ENCODE assay signal across 13 mouse cellular contexts in genomic region chr1:133844734-133845133, GRCm38 (mm10).
"Had no signal": no experiment of that assay in that cellular context is flagged by ENCODE, and none has a peak within 500 bp of the region (broad histone marks: within the 10 kb centered on the region; RNA-seq: fewer than 3 reads in every experiment).

No protein-coding gene starts in this region.

- ATAC-seq: intestine, postnatal 0 days; midbrain, embryonic 15.5 days had no signal

- H3K4me2 ChIP-seq: limb, embryonic 15.5 days; midbrain, embryonic 15.5 days; neural tube, embryonic 13.5 days; stomach, embryonic 15.5 days had no signal

- H3K27me3 ChIP-seq: limb, embryonic 15.5 days; midbrain, embryonic 15.5 days; neural tube, embryonic 13.5 days; stomach, embryonic 15.5 days had no signal

- H3K9ac ChIP-seq: limb, embryonic 15.5 days; midbrain, embryonic 15.5 days; neural tube, embryonic 13.5 days; stomach, embryonic 15.5 days had no signal

- H3K9me3 ChIP-seq: limb, embryonic 15.5 days; midbrain, embryonic 10.5 days; midbrain, embryonic 15.5 days; neural tube, embryonic 13.5 days; stomach, embryonic 15.5 days had no signal

- DNase-seq: kidney, adult 8-10 months; kidney, postnatal 25 days; layer of hippocampus, postnatal 36 days; lung, adult 18-20 months; right cerebral cortex, postnatal 14 days; thymus, adult 2 months; thymus, postnatal 25 days had no signal

- H3K4me3 ChIP-seq: limb, embryonic 15.5 days; midbrain, embryonic 10.5 days; midbrain, embryonic 15.5 days; neural tube, embryonic 13.5 days; stomach, embryonic 15.5 days had no signal

- H3K36me3 ChIP-seq: limb, embryonic 15.5 days; midbrain, embryonic 10.5 days; midbrain, embryonic 15.5 days; neural tube, embryonic 13.5 days; stomach, embryonic 15.5 days had no signal

- H3K27ac ChIP-seq: limb, embryonic 15.5 days; midbrain, embryonic 10.5 days; midbrain, embryonic 15.5 days; neural tube, embryonic 13.5 days; stomach, embryonic 15.5 days had no signal
